Mouse (Mus musculus) effector memory CD4-positive, alpha-beta T cell, adult 5 months (primary cell): Measurements from ENCODE around the gene Phc3. TPM values are rescaled to one million over a fixed set of nuclear protein-coding genes. Genes with fewer than 3 reads are reported as not detected.

Source experiments
- polyA plus RNA-seq: library from polyadenylated mRNA; unstranded; fragments of 100-300 nt; shearing (Covaris generic); gene quantifications from one replicate; pipeline ENCODE4 v1.2.1, GENCODE M21; 2017

Gene Phc3
- polyA plus RNA-seq, result 33.3 TPM

DNA sequence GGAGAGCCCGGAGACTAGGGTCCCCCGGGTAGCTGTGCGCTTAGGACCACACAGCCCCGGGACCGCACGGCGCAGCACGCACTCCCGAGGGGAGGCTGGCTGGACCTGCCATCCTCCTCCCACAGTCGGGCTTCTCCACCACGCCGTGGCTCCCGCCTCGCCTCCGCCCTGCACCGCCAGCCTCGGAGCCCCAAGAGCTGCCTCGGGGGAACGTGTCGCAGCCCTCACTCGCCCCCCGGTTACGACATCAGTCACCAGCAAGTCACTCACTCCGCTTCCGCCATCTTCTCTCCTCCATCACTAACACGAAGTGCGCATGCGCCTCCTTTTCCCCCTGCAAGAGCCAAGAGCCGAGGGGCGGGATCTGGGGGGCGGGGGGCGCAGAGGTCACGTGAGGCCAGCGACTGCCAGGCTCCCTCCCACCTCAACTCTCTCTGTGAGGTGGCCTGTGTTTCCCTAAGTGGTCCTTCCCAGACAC, at the start of gene Phc3:
Phc3 (minus strand) TSS at position 312 of the 478 bp plus-strand sequence.

GRCm38 (mm10) chr3:30995283-30995898, 26.2 kb upstream of the Phc3 start, which contains the start of gene Prkci:
Gene Prkci (plus strand): TSS chr3:30995747.

GRCm38 (mm10) chr3:30855604-30856458, 113.4 kb downstream of the Phc3 start, which contains the start of gene Gpr160:
Gene Gpr160 (plus strand): TSS chr3:30855950.

Other genes with a start within 250 kb of the Phc3 start
- not detected for gene Samd7, start 223.1 kb downstream of the Phc3 start, polyA plus RNA-seq
- 124 TPM for gene Sec62, start 176.5 kb downstream of the Phc3 start, polyA plus RNA-seq
- 2.7 TPM for gene Gpr160, start 113.5 kb downstream of the Phc3 start, polyA plus RNA-seq
- gene Prkci, start 26.3 kb upstream of the Phc3 start, polyA plus RNA-seq, result 11.4 TPM
- 219 TPM for gene Skil, start 125.6 kb upstream of the Phc3 start, polyA plus RNA-seq
- gene Cldn11, start 180.5 kb upstream of the Phc3 start, polyA plus RNA-seq, result not detected